26 mouse cellular contexts compared by ENCODE assay signal in genomic region chr1:43192471-43192870, GRCm38 (mm10). TPM values are rescaled to one million over a fixed set of nuclear protein-coding genes. Genes with fewer than 3 reads are reported as not detected.
A peak's percentile ranks its signal among the peaks of the same experiment; 100 is the strongest.
DNase-seq lines count a peak whose midpoint lies in the region; ATAC-seq and TF ChIP-seq lines count a peak whose summit lies in the region.
"Had no signal": no experiment of that assay in that cellular context is flagged by ENCODE, and none has a peak within 500 bp of the region (broad histone marks: within the 10 kb centered on the region; RNA-seq: fewer than 3 reads in every experiment).

No protein-coding gene starts in this region.

- WGBS in heart, embryonic 12.5 days: 80% methylated on average over 10 of the region's 10 CpGs
- 34% methylated on average over 10 of the region's 10 CpGs for WGBS in heart, postnatal 0 days
- WGBS in heart, embryonic 11.5 days (ENCODE audit: insufficient replicate concordance): 78% methylated on average over 10 of the region's 10 CpGs
- 48% methylated on average over 10 of the region's 10 CpGs for WGBS in kidney, embryonic 14.5 days
- 72% methylated on average over 10 of the region's 10 CpGs for WGBS in liver, postnatal 0 days (ENCODE audit: insufficient replicate concordance)

- H3K4me1 ChIP-seq in heart, embryonic 12.5 days (replicated peaks): peaks cover 25% of the 10 kb centered on the region
- H3K4me1 ChIP-seq in heart, postnatal 0 days (ENCODE audit: control insufficient read depth, insufficient read depth): peaks cover 13% of the 10 kb centered on the region; the same call in 1 of the 2 replicates
- peaks cover 14% of the 10 kb centered on the region; the same call in 1 of the 2 replicates for H3K4me1 ChIP-seq in heart, embryonic 11.5 days (ENCODE audit: control insufficient read depth, insufficient read depth, low read length)
- 0 out of 2 replicates have a peak, but pooled peaks cover 13% of the 10 kb centered on the region for H3K4me1 ChIP-seq in kidney, embryonic 14.5 days (ENCODE audit: control insufficient read depth, insufficient read depth, low read length)
- no peaks in the 10 kb centered on the region for H3K4me1 ChIP-seq in liver, postnatal 0 days (ENCODE audit: insufficient read depth)
- H3K4me1 ChIP-seq: forebrain, embryonic 13.5 days; hindbrain, embryonic 12.5 days; limb, embryonic 12.5 days had no signal

- no peaks in the 10 kb centered on the region for H3K9me3 ChIP-seq in heart, embryonic 12.5 days (replicated peaks)
- H3K9me3 ChIP-seq in heart, postnatal 0 days (replicated peaks; ENCODE audit: control insufficient read depth, low read length): no peaks in the 10 kb centered on the region
- H3K9me3 ChIP-seq in heart, embryonic 11.5 days (replicated peaks; ENCODE audit: control insufficient read depth, low read length): no peaks in the 10 kb centered on the region
- H3K9me3 ChIP-seq in kidney, embryonic 14.5 days (ENCODE audit: control insufficient read depth, low read length): no peaks in the 10 kb centered on the region
- no peaks in the 10 kb centered on the region for H3K9me3 ChIP-seq in liver, postnatal 0 days (ENCODE audit: low read length)
- H3K9me3 ChIP-seq: forebrain, embryonic 13.5 days; hindbrain, embryonic 12.5 days; limb, embryonic 12.5 days; stomach, embryonic 15.5 days had no signal

- TF ChIP-seq CTCF in heart, postnatal 0 days (IDR thresholded peaks at IDR 0.05; ENCODE audit: low read depth): no peak
- no peak for TF ChIP-seq CTCF in liver, postnatal 0 days (IDR thresholded peaks at IDR 0.05; ENCODE audit: low read depth)

- no peak for ATAC-seq in heart, embryonic 12.5 days (ENCODE audit: insufficient number of reproducible peaks, low FRiP score)
- ATAC-seq in heart, postnatal 0 days (ENCODE audit: insufficient read depth, low read depth): no peak
- no peak for ATAC-seq in heart, embryonic 11.5 days (replicated peaks; ENCODE audit: insufficient number of reproducible peaks, low FRiP score, low TSS enrichment)
- peak; percentile 34; the same call in 1 of the 2 replicates for ATAC-seq in kidney, embryonic 14.5 days (ENCODE audit: low FRiP score, low TSS enrichment)
- no peak for ATAC-seq in liver, postnatal 0 days
- ATAC-seq: forebrain, embryonic 13.5 days; hindbrain, postnatal 0 days; intestine, embryonic 16.5 days; midbrain, embryonic 16.5 days; Patski had no signal

- DNase-seq in heart, postnatal 25 days (ENCODE audit: low spot score): no peak
- DNase-seq in heart, postnatal 0 days (ENCODE audit: low spot score): no peak
- peak; percentile 55 for DNase-seq in kidney, postnatal 14 days
- no peak for DNase-seq in urinary bladder, postnatal 25 days (ENCODE audit: low spot score)
- no peak for DNase-seq in liver, postnatal 0 days
- DNase-seq: adrenal gland, postnatal 10 days; cerebellum, adult 8-10 months; cerebellum, postnatal 36 days; gastrocnemius, postnatal 25 days; lung, postnatal 36 days; right cerebral cortex, postnatal 25 days; thymus, postnatal 14 days had no signal

- H3K27ac ChIP-seq in heart, embryonic 12.5 days (ENCODE audit: poor library complexity, severe bottlenecking): no peak overlapping the region
- peak overlapping the region; percentile 90 for H3K27ac ChIP-seq in heart, postnatal 0 days (ENCODE audit: low read depth)
- no peak overlapping the region for H3K27ac ChIP-seq in heart, embryonic 11.5 days (ENCODE audit: low read depth, low read length)
- H3K27ac ChIP-seq in kidney, embryonic 14.5 days (ENCODE audit: low read depth, low read length): peak overlapping the region; percentile 65; the same call in 1 of the 2 replicates
- H3K27ac ChIP-seq in liver, postnatal 0 days (ENCODE audit: low read depth): no peak overlapping the region
- H3K27ac ChIP-seq: forebrain, embryonic 13.5 days; hindbrain, embryonic 12.5 days; hindbrain, postnatal 0 days; left cerebral cortex, adult 2 months; limb, embryonic 12.5 days; stomach, embryonic 15.5 days had no signal

- intact Hi-C loops in heart, postnatal 25 days (cut with DNase I): no loop called here

- H3K4me2 ChIP-seq in heart, embryonic 12.5 days: 0 out of 2 replicates have a peak overlapping the region, but pooled peaks have one; percentile 0
- peak overlapping the region; percentile 62 for H3K4me2 ChIP-seq in heart, postnatal 0 days (ENCODE audit: low read depth, low read length)
- no peak overlapping the region for H3K4me2 ChIP-seq in heart, embryonic 11.5 days
- no peak overlapping the region for H3K4me2 ChIP-seq in kidney, embryonic 14.5 days (replicated peaks; ENCODE audit: low read depth, low read length)
- no peak overlapping the region for H3K4me2 ChIP-seq in liver, postnatal 0 days (ENCODE audit: low read depth, low read length)
- H3K4me2 ChIP-seq: forebrain, embryonic 13.5 days; hindbrain, embryonic 12.5 days; limb, embryonic 12.5 days; midbrain, embryonic 11.5 days; stomach, embryonic 15.5 days had no signal

- H3K36me3 ChIP-seq in heart, embryonic 12.5 days: no peaks in the 10 kb centered on the region
- H3K36me3 ChIP-seq in heart, postnatal 0 days (replicated peaks; ENCODE audit: control insufficient read depth, insufficient read depth, low read length): peaks cover 5% of the 10 kb centered on the region; the same call in 1 of the 2 replicates
- no peaks in the 10 kb centered on the region for H3K36me3 ChIP-seq in heart, embryonic 11.5 days (ENCODE audit: control insufficient read depth, insufficient read depth, low read length)
- H3K36me3 ChIP-seq in kidney, embryonic 14.5 days (ENCODE audit: control insufficient read depth, insufficient read depth, low read length): no peaks in the 10 kb centered on the region
- no peaks in the 10 kb centered on the region for H3K36me3 ChIP-seq in liver, postnatal 0 days (replicated peaks; ENCODE audit: insufficient read depth, low read length)
- H3K36me3 ChIP-seq: hindbrain, embryonic 12.5 days; limb, embryonic 12.5 days; stomach, embryonic 15.5 days had no signal

- H3K9ac ChIP-seq in heart, embryonic 12.5 days: no peak overlapping the region
- peak overlapping the region; percentile 70 for H3K9ac ChIP-seq in heart, postnatal 0 days (replicated peaks; ENCODE audit: low read depth, low read length)
- H3K9ac ChIP-seq in heart, embryonic 11.5 days (ENCODE audit: low read depth, low read length): no peak overlapping the region
- no peak overlapping the region for H3K9ac ChIP-seq in kidney, embryonic 14.5 days (ENCODE audit: low read depth, low read length)
- no peak overlapping the region for H3K9ac ChIP-seq in liver, postnatal 0 days (replicated peaks)
- H3K9ac ChIP-seq: forebrain, embryonic 13.5 days; hindbrain, embryonic 12.5 days; limb, embryonic 12.5 days; stomach, embryonic 15.5 days had no signal

- TF ChIP-seq EP300 in heart, postnatal 0 days (IDR thresholded peaks at IDR 0.05; ENCODE audit: low read depth): no peak
- TF ChIP-seq EP300 in liver, postnatal 0 days (IDR thresholded peaks at IDR 0.05; ENCODE audit: low read depth): no peak

- H3K4me3 ChIP-seq in heart, embryonic 12.5 days: no peak overlapping the region
- H3K4me3 ChIP-seq in heart, postnatal 0 days (ENCODE audit: low read depth, low read length): peak overlapping the region; percentile 49
- H3K4me3 ChIP-seq in heart, embryonic 11.5 days (ENCODE audit: low read depth, low read length): no peak overlapping the region
- H3K4me3 ChIP-seq in kidney, embryonic 14.5 days (ENCODE audit: low read length): no peak overlapping the region
- no peak overlapping the region for H3K4me3 ChIP-seq in liver, postnatal 0 days (ENCODE audit: low read depth, low read length)
- H3K4me3 ChIP-seq: forebrain, embryonic 13.5 days; hindbrain, embryonic 12.5 days; left cerebral cortex, adult 2 months; limb, embryonic 12.5 days; stomach, embryonic 15.5 days had no signal

- H3K27me3 ChIP-seq in heart, embryonic 12.5 days (replicated peaks): no peaks in the 10 kb centered on the region
- H3K27me3 ChIP-seq in heart, postnatal 0 days (ENCODE audit: control insufficient read depth, insufficient read depth, low read length): no peaks in the 10 kb centered on the region
- no peaks in the 10 kb centered on the region for H3K27me3 ChIP-seq in heart, embryonic 11.5 days (ENCODE audit: control insufficient read depth, insufficient read depth, low read length)
- no peaks in the 10 kb centered on the region for H3K27me3 ChIP-seq in kidney, embryonic 14.5 days (ENCODE audit: control insufficient read depth, insufficient read depth, low read length)
- no peaks in the 10 kb centered on the region for H3K27me3 ChIP-seq in liver, postnatal 0 days (ENCODE audit: insufficient read depth, low read length)
- H3K27me3 ChIP-seq: forebrain, embryonic 13.5 days; hindbrain, embryonic 12.5 days; limb, embryonic 12.5 days; Patski; stomach, embryonic 15.5 days had no signal

RNA-seq across cellular contexts. Expression of gene Fhl2, which starts 4.3 kb away (rescaled TPM):
- polyA plus RNA-seq in heart, embryonic 12.5 days (2016; fragmentation: Nextera tagmentation; extraction: Ambion mirVana): 203 and 205 TPM in 2 replicates
- total RNA-seq in heart, postnatal 25 days (2021): 1,000 to 10,000 TPM; 2,139 to 2,275 TPM
- total RNA-seq in heart, postnatal 0 days (2014; rRNA removed; ENCODE audit: low replicate concordance): 2,555 and 2,942 TPM in 2 replicates
- polyA plus RNA-seq in heart, postnatal 0 days (2015; fragmentation: Nextera tagmentation; extraction: Ambion mirVana): 974 and 1,129 TPM in 2 replicates
- polyA plus RNA-seq in heart, embryonic 11.5 days (2014; fragmentation: Nextera tagmentation; extraction: Ambion mirVana): 181 and 186 TPM in 2 replicates
- polyA plus RNA-seq in kidney, embryonic 14.5 days (2014; fragmentation: Nextera tagmentation; extraction: Ambion mirVana): 74.1 and 87.6 TPM in 2 replicates
- 2.0 and 2.4 TPM in 2 replicates for polyA plus RNA-seq in liver, postnatal 0 days (2015; fragmentation: Nextera tagmentation; extraction: Ambion mirVana)
- total RNA-seq: MEL had no signal

Comparison
In these comparisons a context has a peak if more than half of its experiments do, and no peak if none do; other contexts are left out.
1. H3K27ac ChIP-seq: peak in heart, postnatal 0 days (single experiment) and kidney, embryonic 14.5 days (single experiment); none in heart, embryonic 12.5 days (single experiment), heart, embryonic 11.5 days (single experiment) and liver, postnatal 0 days (single experiment).
2. H3K4me2 ChIP-seq: peak in heart, embryonic 12.5 days (single experiment) and heart, postnatal 0 days (single experiment); none in heart, embryonic 11.5 days (single experiment), kidney, embryonic 14.5 days (single experiment) and liver, postnatal 0 days (single experiment).
3. RNA of gene Fhl2, which starts 4.3 kb away (polyA plus RNA-seq): 974 to 1,129 TPM in heart, postnatal 0 days, 203 to 205 TPM in heart, embryonic 12.5 days, 181 to 186 TPM in heart, embryonic 11.5 days and 74.1 to 87.6 TPM in kidney, embryonic 14.5 days; 2.0 to 2.4 TPM in liver, postnatal 0 days; every median in the first group is over 10 times any median in the second.